Mouse (Mus musculus) layer of hippocampus, postnatal 14 days (tissue): ENCODE measurements around the gene Iqcg. TPM values are rescaled to one million over a fixed set of nuclear protein-coding genes. Genes with fewer than 3 reads are reported as not detected.
"Not testable (repeated sequence)": the region's sequence is repeated elsewhere in the genome, so short reads cannot be mapped to it uniquely, and the experiment has no call there.

ENCODE experiments used
- DNase-seq, 2 experiments: peaks; one replicate each; pipeline ENCODE4 v3.0.0; 2021 to 2022; ENCODE audit warnings: low spot score in 2 of 2, mixed read lengths in 1 of 2
- long read RNA-seq, 2 experiments: library from polyadenylated mRNA; stranded (forward); transcript quantifications; one replicate each; pipeline ENCODE4 v2.0.0; 2021
- total RNA-seq, 2 experiments: library from RNA; stranded (reverse); gene quantifications; 2 replicates each; pipeline ENCODE4 v1.2.3; 2021

Gene Iqcg
- total RNA-seq, result 1 to 10 TPM; 4.5 to 8.7 TPM
- long read RNA-seq, experiment 1, full-length matches to known transcripts, result 3 of 3 reads
- long read RNA-seq, experiment 1, partial matches to known transcripts, result 0 of 3 reads
- long read RNA-seq, experiment 1, other reads (novel, unspliced or antisense), result 0 of 3 reads
- long read RNA-seq, experiment 2, full-length matches to known transcripts, result 1 of 1 reads
- long read RNA-seq, experiment 2, partial matches to known transcripts, result 0 of 1 reads
- long read RNA-seq, experiment 2, other reads (novel, unspliced or antisense), result 0 of 1 reads

GRCm38 (mm10) chr16:33056095-33056785 lies at the start of gene Iqcg, which contains the start of gene Rpl35a:
TSS of gene Iqcg (minus strand) at chr16:33056218.
TSS of gene Rpl35a (plus strand) at chr16:33056453.
- DNase-seq, result peak; percentile 89 to 96

- no peak for DNase-seq
These were observed 29.6 kb upstream of the Iqcg start for GRCm38 (mm10) chr16:33085666-33086065.

- no peak for DNase-seq
These were observed 28.0 kb upstream of the Iqcg start for GRCm38 (mm10) chr16:33083996-33084395.

- no peak for DNase-seq
These were observed 26.9 kb upstream of the Iqcg start for GRCm38 (mm10) chr16:33082951-33083350.

GRCm38 (mm10) chr16:33080063-33080462 lies 24.0 kb upstream of the Iqcg start:
- DNase-seq, result no peak

GRCm38 (mm10) chr16:33077069-33077627 lies 21.1 kb upstream of the Iqcg start:
- DNase-seq, result no peak

- no peak for DNase-seq
These were observed 20.1 kb upstream of the Iqcg start for GRCm38 (mm10) chr16:33076078-33076477.

GRCm38 (mm10) chr16:33074967-33075366 lies 18.9 kb upstream of the Iqcg start:
- no peak for DNase-seq

GRCm38 (mm10) chr16:33072871-33073557 lies 17.0 kb upstream of the Iqcg start:
- no peak for DNase-seq

GRCm38 (mm10) chr16:33070928-33071327 lies 14.9 kb upstream of the Iqcg start:
- DNase-seq, result no peak

- DNase-seq, result no peak
These were observed 8.6 kb upstream of the Iqcg start for GRCm38 (mm10) chr16:33064636-33065035.

- peak in 1 of 2 experiments; percentile 9 for DNase-seq
These were observed 7.2 kb upstream of the Iqcg start for GRCm38 (mm10) chr16:33063267-33063666.

- peak; percentile 65 to 86 for DNase-seq
These were observed 6.7 kb upstream of the Iqcg start for GRCm38 (mm10) chr16:33062682-33063131.

GRCm38 (mm10) chr16:33062024-33062681 lies 6.1 kb upstream of the Iqcg start, which contains the start of gene Lmln:
TSS of gene Lmln (plus strand) at chr16:33062521.
- DNase-seq, result peak; percentile 83 to 90

GRCm38 (mm10) chr16:33061400-33061799 lies 5.4 kb upstream of the Iqcg start:
- no peak for DNase-seq

GRCm38 (mm10) chr16:33060926-33061325 lies 4.9 kb upstream of the Iqcg start:
- no peak for DNase-seq

GRCm38 (mm10) chr16:33059471-33059870 lies 3.5 kb upstream of the Iqcg start:
- no peak for DNase-seq

GRCm38 (mm10) chr16:33058656-33059055 lies 2.6 kb upstream of the Iqcg start:
- DNase-seq, result not testable (repeated sequence)

GRCm38 (mm10) chr16:33058033-33058432 lies 2.0 kb upstream of the Iqcg start:
- DNase-seq, result no peak

GRCm38 (mm10) chr16:33056786-33057185 lies 768 bp upstream of the Iqcg start:
- DNase-seq, result peak in 1 of 2 experiments; percentile 51

- DNase-seq, result peak in 1 of 2 experiments; percentile 17
These were observed 363 bp downstream of the Iqcg start for GRCm38 (mm10) chr16:33055655-33056054.
